Mouse (Mus musculus) thymus, postnatal 10 days (tissue): ENCODE results near the gene Tango2.
"Not testable (repeated sequence)": the region's sequence is repeated elsewhere in the genome, so short reads cannot be mapped to it uniquely, and the experiment has no call there.

ENCODE experiments used
- DNase-seq, 2 experiments: peaks; one replicate each; pipeline ENCODE4 v3.0.0; 2021; ENCODE audit warnings: low spot score in 2 of 2

Tango2 gene

DNA sequence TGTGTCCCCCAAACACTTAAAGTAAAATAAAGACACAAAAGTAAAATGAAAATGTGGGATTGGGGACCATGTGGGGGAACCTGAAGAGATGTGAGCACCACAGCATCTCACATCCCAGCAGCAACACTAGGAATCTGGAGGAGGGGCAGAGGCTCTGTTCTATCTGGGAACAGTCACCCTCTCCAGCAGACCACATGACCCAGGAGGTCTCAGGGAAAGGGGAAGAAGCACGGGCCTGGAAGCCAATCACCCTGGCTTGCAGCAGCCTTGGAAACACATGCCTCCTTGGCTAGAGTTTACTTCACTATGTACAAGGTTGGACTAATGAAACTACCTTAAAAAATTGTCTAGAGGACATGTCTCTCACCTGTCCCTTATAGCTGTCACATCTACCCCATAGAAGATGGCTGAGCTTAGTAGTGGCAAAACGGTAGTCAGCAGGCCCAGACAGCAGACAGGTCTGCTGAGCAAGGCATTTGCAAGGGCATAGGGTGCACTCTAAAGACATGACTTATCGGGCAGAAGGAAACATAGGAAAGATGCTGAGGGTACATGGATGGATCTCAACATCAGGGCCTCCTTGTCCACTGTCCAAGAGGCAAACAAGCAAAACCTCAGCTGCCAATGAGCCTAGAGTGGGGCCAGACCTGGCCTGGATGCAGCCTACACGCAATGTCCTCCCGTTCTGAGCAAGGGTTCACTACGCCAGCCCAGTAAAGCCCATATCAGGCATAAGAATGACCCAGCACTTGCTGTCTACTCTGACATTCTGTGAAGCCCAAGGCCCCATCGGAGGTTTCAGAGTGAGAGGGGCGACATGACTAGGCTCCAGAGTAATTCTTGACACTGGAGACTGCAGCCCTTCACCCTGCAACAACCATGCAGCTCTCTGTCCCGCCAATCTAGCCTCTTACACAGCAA, 5.0 kb downstream of the Tango2 start:
- DNase-seq = peak; percentile 12 to 20

DNA sequence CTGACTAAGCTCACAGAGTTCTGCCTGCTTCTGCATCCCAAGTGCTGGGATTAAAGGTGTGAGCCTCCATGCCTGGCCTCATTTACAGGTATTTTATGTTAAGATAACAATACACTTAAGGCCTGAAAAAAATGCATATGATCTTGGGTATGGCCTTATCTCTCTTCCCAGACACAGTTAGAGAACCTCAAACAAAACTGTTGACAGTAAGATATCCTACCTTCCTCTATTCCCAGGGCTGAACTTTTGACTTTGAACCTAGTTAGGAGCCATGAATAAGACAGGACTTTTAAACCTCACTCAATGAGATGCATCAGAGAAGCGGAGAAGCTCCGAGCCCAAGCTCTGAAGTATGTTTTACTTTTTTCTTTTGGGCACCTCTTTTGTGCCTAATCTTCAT, 5.8 kb downstream of the Tango2 start:
- DNase-seq = no peak

DNA sequence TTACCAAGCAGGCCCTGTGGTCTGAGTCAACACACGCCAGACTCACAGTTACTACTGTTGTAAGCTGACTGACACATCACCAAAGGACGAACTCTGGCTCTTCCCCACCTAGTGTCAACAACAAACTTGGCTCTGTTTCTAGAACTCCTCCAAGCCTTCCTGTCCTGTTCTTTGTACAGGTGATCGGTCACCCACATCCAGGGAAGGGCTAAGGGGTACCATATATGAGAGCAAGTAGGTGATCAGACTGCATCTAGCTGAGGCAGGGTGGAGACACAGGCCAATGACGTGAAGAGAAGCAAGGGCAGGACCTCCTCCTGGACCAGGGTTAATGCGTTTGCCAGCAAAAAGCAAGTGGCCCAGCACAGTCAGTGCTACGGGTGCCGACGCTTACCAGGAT, 6.3 kb downstream of the Tango2 start:
- DNase-seq = no peak

DNA sequence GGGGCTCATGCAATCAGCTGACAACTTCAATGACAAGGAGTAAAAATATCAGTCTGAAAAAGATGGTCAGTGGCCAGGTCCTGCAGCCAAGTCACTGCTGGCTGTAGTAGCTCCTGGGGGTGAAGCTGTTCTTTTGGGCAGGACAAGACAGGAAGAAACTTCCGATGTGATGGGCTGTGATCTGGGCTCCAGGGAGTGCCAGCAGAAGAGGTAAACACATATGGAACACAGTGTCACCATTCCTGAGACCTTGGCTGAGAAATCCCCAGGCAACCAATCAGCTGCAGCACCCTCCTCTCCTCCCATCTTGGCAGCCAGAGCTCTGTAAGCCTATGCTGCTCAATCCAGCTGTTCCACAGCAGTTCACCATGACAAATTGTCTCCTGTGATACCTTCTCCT, 8.0 kb downstream of the Tango2 start:
- no peak for DNase-seq

DNA sequence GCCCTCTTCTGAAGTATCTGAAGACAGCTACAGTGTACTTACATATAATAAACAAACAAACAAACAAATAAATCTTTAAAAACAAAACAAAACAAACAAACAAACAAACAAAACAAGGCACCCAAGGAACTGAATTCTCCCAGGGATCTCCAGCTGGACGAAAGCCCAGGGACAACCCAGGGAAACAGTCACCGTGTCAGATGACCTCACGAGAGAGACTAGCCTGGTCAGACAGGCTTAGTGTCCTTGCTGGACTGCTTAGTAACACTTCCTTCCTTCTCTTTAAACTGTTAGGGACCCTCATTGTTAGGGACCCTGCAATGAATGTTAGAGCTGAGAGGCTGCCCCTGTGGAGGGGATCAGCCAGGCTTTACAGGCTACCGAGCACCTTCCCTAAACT, 10.6 kb downstream of the Tango2 start:
- DNase-seq = no peak

DNA sequence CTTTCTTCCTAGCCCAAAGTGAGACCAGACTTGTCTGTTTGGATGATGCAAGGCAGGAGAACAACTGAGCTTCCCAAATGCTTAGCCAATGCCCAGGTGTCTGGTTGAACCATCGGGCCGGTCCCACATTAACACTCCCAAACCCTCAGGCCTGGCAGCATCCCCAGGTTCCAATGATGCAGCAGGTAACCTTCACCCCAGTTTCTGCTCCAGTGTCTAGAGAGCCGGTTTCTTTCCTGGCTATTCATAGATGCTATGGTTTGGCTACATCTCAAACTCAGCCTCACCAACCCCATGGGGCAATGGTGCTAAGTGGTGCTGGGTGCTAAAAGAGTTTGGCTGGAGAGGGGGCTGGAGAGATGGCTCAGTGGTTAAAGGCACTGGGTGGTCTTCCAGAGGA, 11.9 kb downstream of the Tango2 start:
- no peak for DNase-seq

DNA sequence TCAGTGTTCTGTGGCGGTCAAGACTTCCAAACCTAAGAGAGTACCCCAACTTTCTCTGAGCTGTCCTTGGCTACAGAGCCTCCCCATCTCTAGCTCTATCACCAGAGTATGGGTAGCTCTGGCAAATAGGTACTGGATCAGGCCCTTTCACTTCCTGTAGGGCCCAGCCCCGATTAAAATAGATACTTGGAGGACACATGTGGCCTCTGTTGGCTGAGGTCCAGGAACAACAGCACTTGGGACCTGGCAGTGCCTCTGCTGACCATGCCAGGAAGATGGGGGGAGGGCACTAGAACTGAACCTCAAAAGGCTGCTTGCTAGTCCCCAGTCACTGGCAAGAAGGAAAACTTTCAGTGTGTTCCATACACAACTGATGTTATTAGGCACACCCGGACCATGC, 13.9 kb downstream of the Tango2 start:
- DNase-seq = no peak

DNA sequence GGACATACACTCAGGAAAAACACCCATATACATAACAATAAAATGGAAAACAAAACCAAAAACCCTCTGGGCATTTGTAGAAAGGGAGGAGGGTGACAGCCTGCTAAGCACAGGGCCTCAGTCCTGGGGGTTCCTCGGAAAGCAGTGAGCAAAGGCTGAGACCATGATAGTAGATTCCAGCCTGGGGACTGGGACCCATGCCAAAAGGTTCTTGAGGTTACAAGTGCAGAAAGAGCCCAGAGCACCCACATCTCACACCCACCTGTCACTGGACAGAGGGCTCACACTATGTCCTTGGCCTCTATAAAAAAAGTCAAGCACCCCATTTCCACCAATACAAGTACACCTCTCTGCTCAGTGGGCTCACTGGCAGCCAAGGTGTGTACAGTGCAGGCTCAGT, 19.4 kb downstream of the Tango2 start:
- DNase-seq = no peak

DNA sequence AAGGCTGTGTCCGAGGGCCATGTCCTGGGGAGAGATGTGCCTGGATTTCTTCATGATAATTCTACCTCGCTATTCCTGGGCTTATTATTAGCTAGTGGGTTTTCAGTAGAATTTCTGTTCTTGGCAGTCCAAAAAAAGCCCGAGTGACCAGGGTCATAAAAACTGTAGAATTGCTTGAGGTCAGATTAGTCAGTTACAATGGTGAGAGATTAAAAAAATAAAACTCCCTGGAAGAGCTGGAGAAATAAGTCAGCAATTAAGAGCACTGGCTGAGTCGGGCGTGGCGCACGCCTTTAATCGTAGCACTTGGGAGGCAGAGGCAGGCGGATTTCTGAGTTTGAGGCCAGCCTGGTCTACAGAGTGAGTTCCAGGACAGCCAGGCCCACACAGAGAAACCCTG, 20.0 kb downstream of the Tango2 start:
- no peak for DNase-seq

DNA sequence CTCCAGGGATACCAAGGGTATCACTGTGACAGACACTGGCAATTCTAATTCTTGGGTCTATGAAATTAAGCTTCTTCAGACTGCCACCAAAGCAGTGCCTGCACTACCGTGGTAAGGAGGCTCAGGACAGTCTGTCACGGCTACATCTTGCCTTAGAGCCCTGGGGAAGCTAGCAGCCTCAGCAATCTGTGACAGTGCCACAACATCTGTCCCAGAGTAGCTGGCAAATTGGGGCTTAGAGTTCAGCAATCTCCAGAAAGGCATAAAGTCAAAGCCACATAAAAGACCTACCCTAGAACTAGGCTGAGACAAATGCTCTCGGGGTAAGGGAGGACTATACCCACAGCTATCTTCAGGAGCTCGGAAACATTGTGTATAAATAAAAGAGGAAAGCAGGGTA, 22.2 kb downstream of the Tango2 start:
- DNase-seq = peak; percentile 56 to 59

DNA sequence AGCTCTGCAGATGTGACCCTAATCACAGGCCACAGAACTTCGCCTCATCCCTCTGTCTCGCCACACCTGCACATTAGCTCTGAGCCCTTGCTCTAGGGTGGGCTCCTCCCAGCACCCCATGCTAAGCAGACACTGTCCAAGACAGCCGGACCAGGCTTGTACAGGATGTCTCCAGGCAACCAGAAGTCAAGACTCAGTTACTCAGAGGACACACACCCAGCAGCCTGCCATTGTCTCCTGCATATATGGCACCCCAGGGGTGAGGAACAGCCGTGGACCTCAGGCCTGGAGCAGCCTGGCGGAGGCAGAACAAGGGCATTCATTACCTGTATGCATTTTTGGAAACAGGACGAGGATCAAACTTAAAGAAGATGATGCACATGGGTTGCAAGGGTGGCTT, 23.9 kb downstream of the Tango2 start:
- no peak for DNase-seq

DNA sequence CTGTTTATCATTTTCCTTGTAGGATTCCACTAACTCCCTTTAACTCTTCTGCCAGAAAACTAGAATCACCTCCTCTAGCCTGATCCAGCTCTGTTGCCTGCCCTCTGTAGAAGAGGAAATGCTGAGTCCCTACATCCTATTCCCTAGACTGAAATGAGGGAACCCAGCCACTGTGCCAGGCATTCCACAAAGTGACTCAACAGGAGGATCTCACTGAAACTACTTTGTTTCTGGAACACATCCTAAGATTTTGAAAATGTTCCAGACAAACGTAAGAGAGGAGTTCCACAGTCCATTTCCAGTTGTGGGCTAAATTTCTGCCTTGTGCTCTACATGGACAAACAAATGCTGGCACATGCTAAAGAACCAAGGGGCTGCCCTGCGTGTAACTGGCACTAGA, 24.4 kb downstream of the Tango2 start:
- DNase-seq = no peak

DNA sequence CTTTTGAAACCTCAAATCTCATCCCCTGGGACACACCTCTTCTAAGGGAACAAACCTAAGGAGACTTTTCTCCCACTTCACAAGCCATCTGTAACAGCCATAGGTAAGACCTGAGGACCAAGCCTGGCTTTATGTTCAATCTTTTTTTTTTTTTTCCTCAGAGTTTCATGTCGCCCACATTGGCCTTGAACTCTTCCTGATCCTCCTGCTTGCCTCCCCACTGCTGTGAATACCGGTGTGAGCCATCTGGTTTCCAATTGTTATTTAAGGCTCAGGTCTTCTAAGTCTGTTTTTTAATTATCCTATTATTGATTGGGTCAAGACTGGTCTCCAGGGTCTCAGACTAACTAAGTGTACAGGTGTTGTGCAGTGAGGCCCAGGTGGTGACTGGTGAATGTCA, 26.5 kb downstream of the Tango2 start:
- DNase-seq = no peak

DNA sequence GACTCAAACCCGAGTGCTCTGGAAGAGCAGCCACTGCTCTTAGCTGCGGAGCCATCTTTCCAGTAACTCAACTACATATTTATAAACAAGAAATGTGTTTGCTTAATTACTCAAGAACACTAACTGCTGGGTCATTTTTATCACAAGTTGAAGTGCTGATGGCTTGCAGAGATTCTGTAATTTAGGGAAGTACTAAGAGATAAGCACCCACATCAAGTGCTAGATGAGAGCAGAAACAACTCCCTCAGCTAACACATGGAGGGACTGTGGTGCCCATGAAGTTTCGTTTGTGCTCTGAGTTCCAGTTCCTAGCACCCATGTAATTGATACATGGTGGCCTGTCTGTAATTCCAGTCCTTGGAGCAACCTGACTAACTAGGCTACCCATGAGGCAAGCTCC, 28.9 kb downstream of the Tango2 start:
- no peak for DNase-seq

DNA sequence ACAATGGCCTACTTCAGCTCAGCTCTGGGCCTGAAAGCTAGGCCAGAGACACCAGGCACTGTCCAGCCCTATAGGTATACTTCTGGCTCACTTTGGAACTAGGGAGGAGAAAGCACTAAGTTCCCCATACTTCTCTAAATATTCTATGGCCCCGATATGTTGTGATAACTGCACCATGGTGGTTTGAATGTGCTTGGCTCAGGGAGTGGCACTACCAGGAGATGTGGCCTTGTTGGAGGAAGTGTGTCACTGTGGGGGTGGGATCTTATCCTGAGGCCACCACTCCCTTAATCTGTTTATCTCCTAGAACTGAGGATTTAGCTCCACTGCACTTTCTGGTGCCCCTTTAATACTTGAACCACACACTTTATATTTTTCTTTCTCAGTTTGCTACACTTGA, 39.7 kb downstream of the Tango2 start:
- no peak for DNase-seq

DNA sequence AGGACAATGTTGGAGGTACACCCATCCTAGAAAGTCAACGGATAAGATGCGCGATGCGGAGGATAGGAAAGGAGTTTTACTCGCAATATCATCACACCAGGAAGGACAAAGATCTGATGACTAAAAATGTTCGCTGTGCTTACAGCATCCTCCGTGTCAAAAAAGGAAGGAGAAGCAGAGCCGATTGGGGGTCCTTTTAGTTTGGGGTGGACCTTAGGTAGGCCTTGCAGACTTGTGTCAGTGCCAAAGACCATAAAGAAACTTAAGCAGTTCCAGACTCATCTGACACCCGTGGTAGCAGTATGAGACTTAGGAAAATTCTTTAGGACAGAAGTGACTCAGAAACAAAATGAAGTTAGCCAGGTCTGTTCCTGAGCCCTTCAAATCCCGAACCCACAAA, 58.3 kb downstream of the Tango2 start:
- DNase-seq = not testable (repeated sequence)

DNA sequence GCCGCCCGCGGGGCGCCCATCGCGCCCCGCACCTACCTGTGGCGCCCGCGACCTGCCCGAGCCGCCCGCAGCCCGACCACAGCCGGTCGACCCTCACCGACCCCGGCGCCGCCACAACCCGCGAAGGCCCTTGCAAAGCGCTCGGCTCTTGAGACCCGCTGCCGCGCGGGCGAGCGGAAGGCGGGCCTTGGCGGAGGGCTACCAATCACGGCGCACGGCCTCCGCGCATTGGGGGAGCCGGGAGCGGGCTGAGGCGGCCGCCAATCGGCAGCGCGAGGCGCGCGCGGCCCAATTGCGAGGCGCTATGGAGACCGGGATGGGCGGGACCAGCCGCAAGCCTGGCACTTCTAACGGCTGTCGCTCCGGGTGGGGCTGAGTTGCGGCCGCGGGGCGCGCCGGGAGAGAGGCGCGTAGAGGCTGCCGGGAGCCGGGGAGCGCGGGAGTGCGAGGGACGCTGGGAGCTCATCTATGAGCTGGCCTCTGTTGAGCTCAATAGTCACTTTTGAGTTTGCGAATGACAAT, 58.8 kb downstream of the Tango2 start, which contains the start of gene Dgcr8:
TSS of gene Dgcr8 (minus strand) at position 180 of the 522 bp plus-strand sequence.
- DNase-seq = peak; percentile 97 to 99

DNA sequence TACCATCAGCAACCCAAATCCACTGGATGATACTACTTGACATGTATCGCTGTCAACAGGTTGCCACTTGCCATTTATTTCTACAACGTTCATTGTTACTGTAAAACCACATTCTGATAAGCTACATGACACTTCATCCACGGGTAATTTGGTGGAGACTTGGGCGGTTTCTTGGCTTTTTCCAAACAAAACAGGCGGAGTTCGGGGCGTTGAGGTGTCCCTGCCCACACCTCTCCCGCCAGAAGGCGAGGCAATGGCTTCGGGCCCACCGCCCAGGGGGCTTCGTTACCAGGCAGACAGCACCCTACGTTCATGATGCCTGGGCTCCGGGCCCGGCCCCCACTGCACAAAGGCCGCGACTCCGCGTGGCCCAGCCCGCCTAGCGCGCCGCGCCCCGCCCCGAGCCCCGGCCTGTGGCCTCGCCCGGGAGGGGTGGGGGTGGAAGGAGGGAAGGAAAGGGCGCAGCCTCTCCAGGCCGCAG, 59.3 kb downstream of the Tango2 start:
- DNase-seq = peak in 1 of 2 experiments; percentile 77

DNA sequence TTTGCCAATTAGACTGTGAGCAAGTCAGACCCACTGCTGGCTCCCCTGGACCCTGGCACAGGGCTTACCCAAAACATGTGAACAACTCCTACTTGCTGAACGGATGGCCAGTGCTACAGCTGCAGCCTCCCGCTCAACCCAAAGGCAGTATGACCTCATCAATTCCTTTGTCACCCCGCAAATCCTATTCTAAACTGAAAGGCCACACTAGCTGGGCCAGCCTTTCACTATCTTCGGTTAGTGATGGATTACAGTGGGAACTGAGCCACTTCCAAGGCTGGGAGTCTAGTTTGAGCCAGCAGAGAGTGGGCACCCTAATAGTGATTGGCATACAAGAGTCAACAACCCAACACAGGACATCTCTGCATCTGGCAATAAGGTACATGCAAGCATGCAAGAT, 59.7 kb downstream of the Tango2 start:
- DNase-seq = no peak

DNA sequence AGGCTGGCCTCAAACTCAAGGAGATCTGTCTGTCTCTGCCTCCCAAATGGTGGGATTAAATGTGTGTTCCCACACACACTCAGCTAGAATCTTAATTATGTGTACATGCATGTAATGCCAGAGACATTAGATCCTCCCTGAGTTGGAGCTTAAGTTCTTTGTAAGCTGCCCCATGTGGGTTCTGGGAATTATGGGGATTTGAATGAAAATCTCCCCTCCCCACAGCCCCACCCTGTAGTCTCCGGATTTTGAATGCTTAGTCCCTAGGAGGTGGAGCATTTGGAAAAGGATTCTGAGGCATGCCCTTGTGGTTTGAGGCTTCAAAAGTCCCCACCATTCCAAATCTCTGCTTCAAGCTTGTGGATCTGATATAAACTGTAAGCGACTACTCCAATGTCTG, 72.7 kb downstream of the Tango2 start:
- DNase-seq = no peak

DNA sequence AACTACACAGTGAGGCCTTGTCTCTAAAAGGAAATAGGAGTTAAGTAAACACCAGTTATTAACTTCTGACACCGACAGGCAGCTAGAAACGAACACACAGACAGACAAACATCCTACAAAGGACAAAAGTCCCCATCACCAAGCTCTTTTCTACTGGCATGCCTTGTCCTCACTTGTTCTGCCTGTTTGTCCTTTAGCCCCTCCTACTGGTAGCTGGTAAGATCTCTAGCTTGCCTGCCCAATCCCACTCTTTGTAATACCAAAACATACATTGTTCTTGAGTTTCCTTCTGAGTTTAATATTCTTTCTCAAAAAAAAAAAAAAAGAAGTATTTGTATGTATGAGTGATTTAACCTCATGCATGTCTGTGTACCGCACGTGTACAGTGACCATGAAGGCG, 79.7 kb downstream of the Tango2 start:
- peak in 1 of 2 experiments; percentile 51 for DNase-seq

DNA sequence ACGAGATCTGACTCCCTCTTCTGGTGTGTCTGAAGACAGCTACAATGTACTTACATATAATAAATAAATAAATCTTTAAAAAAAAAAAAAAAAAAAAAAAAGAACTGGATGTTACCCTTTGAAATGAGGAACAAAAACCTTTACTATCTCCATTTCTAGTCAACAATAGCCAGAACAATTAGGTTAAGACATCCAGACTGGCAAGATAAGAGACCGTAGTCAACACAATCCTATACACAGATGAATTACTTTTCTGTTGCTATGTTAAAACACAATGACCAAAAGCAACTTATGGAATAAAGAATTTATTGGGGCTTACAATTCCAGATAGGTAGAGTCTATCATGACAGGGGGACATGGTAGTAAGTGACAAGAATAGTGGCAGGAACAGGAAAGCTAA, 82.9 kb downstream of the Tango2 start:
- no peak for DNase-seq

DNA sequence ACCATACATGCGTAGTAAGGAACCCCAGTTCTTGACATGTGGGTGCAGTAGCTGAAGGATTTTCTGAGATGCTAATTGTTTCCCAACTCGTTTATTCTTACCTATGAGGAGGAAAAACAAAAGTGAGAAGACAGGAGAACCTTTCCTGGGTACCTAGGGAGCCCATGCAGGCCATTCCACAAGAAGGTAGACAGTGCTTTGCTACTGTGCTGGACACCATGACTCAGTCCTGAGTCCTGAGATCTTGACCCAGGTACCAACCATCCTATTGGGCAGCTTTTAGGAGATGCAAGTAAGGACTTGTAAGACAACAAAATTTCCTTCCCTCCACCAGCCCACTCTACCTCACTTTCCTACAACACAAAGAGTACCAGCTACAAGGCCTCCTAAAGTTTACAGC, 89.7 kb downstream of the Tango2 start, which contains the start of gene Gm49776:
TSS of gene Gm49776 (minus strand) at position 101 of the 400 bp plus-strand sequence.
- no peak for DNase-seq
